Mouse (Mus musculus) CH12.LX (cell line): Measurements from ENCODE around the gene 5730522E02Rik. TPM values are rescaled to one million over a fixed set of nuclear protein-coding genes. Genes with fewer than 3 reads are reported as not detected.
A peak's percentile ranks its signal among the peaks of the same experiment; 100 is the strongest.

Source experiments
- DNase-seq: peaks from one replicate; pipeline ENCODE4 v3.0.0-alpha.2; 2013; ENCODE audit errors: extremely low read depth
- H3K27ac ChIP-seq: 2 replicates; pipeline ENCODE4 v1.5.1; 2012; ENCODE audit warnings: low read depth, mild to moderate bottlenecking, control low read depth, moderate library complexity; ENCODE audit not compliant: insufficient read depth
- H3K27me3 ChIP-seq: replicated peaks from 2 replicates; pipeline ENCODE3; 2012; ENCODE audit warnings: inconsistent platforms
- H3K36me3 ChIP-seq, 2 experiments: replicated peaks in 1 of 2; 2 replicates each; pipeline versions ENCODE3 to v1.6.1; 2012; ENCODE audit warnings: inconsistent platforms in 1 of 2, low read length in 1 of 2, mild to moderate bottlenecking in 1 of 2, mixed read lengths in 1 of 2, moderate library complexity in 1 of 2; ENCODE audit not compliant: control insufficient read depth in 1 of 2, insufficient read depth in 1 of 2
- H3K4me1 ChIP-seq, 2 experiments: 2 replicates each; pipeline ENCODE4 v1.6.1; 2012; ENCODE audit warnings: inconsistent platforms in 1 of 2, moderate library complexity in 1 of 2; ENCODE audit not compliant: insufficient read depth in 2 of 2, control insufficient read depth in 1 of 2
- H3K4me2 ChIP-seq: 2 replicates; pipeline ENCODE4 v1.6.1; 2012; ENCODE audit warnings: low read depth, mild to moderate bottlenecking, control low read depth; ENCODE audit not compliant: poor library complexity, insufficient read depth, severe bottlenecking
- H3K4me3 ChIP-seq, 3 experiments: fragments of 150-350 bp in 1 of 3; sonication (generic) in 1 of 3; replicated peaks in 1 of 3; 2 replicates each; pipeline versions ENCODE3 to v1.5.1; 2011 to 2012; ENCODE audit warnings: low read depth in 2 of 3, low read length in 2 of 3, mild to moderate bottlenecking in 2 of 3, moderate library complexity in 2 of 3, control low read depth in 1 of 3, improper control_type of control experiment in 1 of 3, inconsistent platforms in 1 of 3, mixed read lengths in 1 of 3; ENCODE audit not compliant: poor library complexity in 1 of 3
- H3K79me2 ChIP-seq: replicated peaks from 2 replicates; pipeline ENCODE4 v1.6.1; 2012; ENCODE audit warnings: mild to moderate bottlenecking, moderate library complexity; ENCODE audit not compliant: control insufficient read depth, poor library complexity, insufficient read depth, severe bottlenecking; ENCODE audit errors: extremely low read depth
- H3K9ac ChIP-seq: 2 replicates; pipeline ENCODE4 v1.6.1; 2012; ENCODE audit warnings: low read depth, mild to moderate bottlenecking, control low read depth, moderate library complexity; ENCODE audit not compliant: insufficient read depth
- H3K9me3 ChIP-seq: replicated peaks from 2 replicates; pipeline ENCODE3; 2012; ENCODE audit warnings: low read length, inconsistent platforms, mixed read lengths
- BHLHE40 ChIP-seq: IDR thresholded peaks from 2 replicates; pipeline ENCODE4 v1.6.1; 2011; ENCODE audit warnings: mild to moderate bottlenecking, low read depth, low read length, improper control_type of control experiment
- CHD1 ChIP-seq: IDR thresholded peaks from 2 replicates; pipeline ENCODE4 v1.6.1; 2012; ENCODE audit warnings: low read depth, low read length, improper control_type of control experiment, inconsistent platforms
- CTCF ChIP-seq, 2 experiments: IDR thresholded peaks in 1 of 2; conservative IDR thresholded peaks in 1 of 2; 2 replicates each; pipeline ENCODE4 v1.5.1; 2011 to 2012; ENCODE audit warnings: low read depth in 2 of 2, low read length in 2 of 2, improper control_type of control experiment in 1 of 2, inconsistent platforms in 1 of 2, mild to moderate bottlenecking in 1 of 2, moderate library complexity in 1 of 2
- E2F4 ChIP-seq: IDR thresholded peaks from 2 replicates; pipeline ENCODE4 v1.6.1; 2011; ENCODE audit warnings: low read depth, low read length, improper control_type of control experiment; ENCODE audit not compliant: insufficient replicate concordance
- ELF1 ChIP-seq: IDR thresholded peaks from 2 replicates; pipeline ENCODE4 v1.6.1; 2014; ENCODE audit warnings: low read depth, mild to moderate bottlenecking, inconsistent platforms, low read length, improper control_type of control experiment
- EP300 ChIP-seq: IDR thresholded peaks from 2 replicates; pipeline ENCODE4 v1.6.1; 2011; ENCODE audit warnings: low read length, improper control_type of control experiment
- ETS1 ChIP-seq: conservative IDR thresholded peaks from 2 replicates; pipeline ENCODE4 v1.6.1; 2012; ENCODE audit warnings: low read depth, mild to moderate bottlenecking, inconsistent platforms, low read length, improper control_type of control experiment, moderate library complexity
- JUN ChIP-seq: IDR thresholded peaks from 2 replicates; pipeline ENCODE4 v1.6.1; 2011; ENCODE audit warnings: low read depth, mild to moderate bottlenecking, low read length, improper control_type of control experiment, moderate library complexity; ENCODE audit not compliant: insufficient read depth
- KAT2A ChIP-seq: IDR thresholded peaks from 2 replicates; pipeline ENCODE4 v1.6.1; 2012; ENCODE audit warnings: low read length, improper control_type of control experiment, inconsistent platforms; ENCODE audit not compliant: insufficient replicate concordance
- MAX ChIP-seq: IDR thresholded peaks from 2 replicates; pipeline ENCODE4 v1.6.1; 2011; ENCODE audit warnings: low read length, improper control_type of control experiment
- MAZ ChIP-seq: IDR thresholded peaks from 2 replicates; pipeline ENCODE4 v1.6.1; 2012; ENCODE audit warnings: low read depth, mild to moderate bottlenecking, inconsistent platforms, low read length, improper control_type of control experiment, moderate library complexity
- MXI1 ChIP-seq: IDR thresholded peaks from 2 replicates; pipeline ENCODE4 v1.6.1; 2011; ENCODE audit warnings: mild to moderate bottlenecking, low read depth, low read length, improper control_type of control experiment
- MYC ChIP-seq: IDR thresholded peaks from 2 replicates; pipeline ENCODE4 v1.6.1; 2011; ENCODE audit warnings: low read depth, mild to moderate bottlenecking, improper control_type of control experiment, low read length
- NRF1 ChIP-seq: IDR thresholded peaks from 2 replicates; pipeline ENCODE4 v1.6.1; 2014; ENCODE audit warnings: low read depth, mild to moderate bottlenecking, inconsistent platforms, low read length, improper control_type of control experiment, moderate library complexity
- PAX5 ChIP-seq: IDR thresholded peaks from 2 replicates; pipeline ENCODE4 v1.6.1; 2012; ENCODE audit warnings: low read length, inconsistent platforms, mixed read lengths
- RAD21 ChIP-seq: IDR thresholded peaks from 2 replicates; pipeline ENCODE4 v1.6.1; 2011; ENCODE audit warnings: low read depth, mild to moderate bottlenecking, low read length, improper control_type of control experiment, moderate library complexity
- RCOR1 ChIP-seq: conservative IDR thresholded peaks from 2 replicates; pipeline ENCODE4 v1.6.1; 2012; ENCODE audit warnings: low read depth, mild to moderate bottlenecking, inconsistent platforms, low read length, improper control_type of control experiment
- SIN3A ChIP-seq: IDR thresholded peaks from 2 replicates; pipeline ENCODE4 v1.6.1; 2012; ENCODE audit warnings: low read length, improper control_type of control experiment, inconsistent platforms
- SMC3 ChIP-seq: IDR thresholded peaks from 2 replicates; pipeline ENCODE4 v1.6.1; 2011; ENCODE audit warnings: low read depth, low read length, improper control_type of control experiment
- TBP ChIP-seq: conservative IDR thresholded peaks from 2 replicates; pipeline ENCODE4 v1.6.1; 2011; ENCODE audit warnings: low read depth, low read length, improper control_type of control experiment
- TCF12 ChIP-seq: IDR thresholded peaks from 2 replicates; pipeline ENCODE4 v1.6.1; 2014; ENCODE audit warnings: low read depth, mild to moderate bottlenecking, inconsistent platforms, low read length, improper control_type of control experiment
- UBTF ChIP-seq: IDR thresholded peaks from 2 replicates; pipeline ENCODE4 v1.6.1; 2012; ENCODE audit warnings: low read depth, mild to moderate bottlenecking, inconsistent platforms, low read length, improper control_type of control experiment, moderate library complexity
- USF1 ChIP-seq: IDR thresholded peaks from 2 replicates; pipeline ENCODE4 v1.6.1; 2014; ENCODE audit warnings: low read depth, mild to moderate bottlenecking, inconsistent platforms, low read length, improper control_type of control experiment
- ZC3H11A ChIP-seq: IDR thresholded peaks from 2 replicates; pipeline ENCODE4 v1.6.1; 2012; ENCODE audit warnings: low read depth, mild to moderate bottlenecking, inconsistent platforms, low read length, improper control_type of control experiment
- ZMIZ1 ChIP-seq: IDR thresholded peaks from 2 replicates; pipeline ENCODE4 v1.6.1; 2012; ENCODE audit warnings: low read depth, mild to moderate bottlenecking, inconsistent platforms, low read length, improper control_type of control experiment
- ZNF384 ChIP-seq: IDR thresholded peaks from 2 replicates; pipeline ENCODE4 v1.6.1; 2012; ENCODE audit warnings: low read depth, low read length, improper control_type of control experiment, inconsistent platforms
- dilution Hi-C: fragments of 300-500 bp; cut with MboI; formaldehyde crosslinking; loops from 2 replicates; pipeline ENCODE4 v1.14.3; 2020; ENCODE audit warnings: low sequenced_read_pairs; ENCODE audit not compliant: extremely low pct_unique_long_range_greater_than_20kb, extremely low pct_ligation_motif_present
- in situ Hi-C: fragments of 300-500 bp; cut with MboI; formaldehyde crosslinking; loops from 3 replicates; pipeline ENCODE4 v1.14.3; 2019; ENCODE audit warnings: low sequenced_read_pairs, low pct_ligation_motif_present, low pct_unique_long_range_greater_than_20kb, mixed read lengths
- polyA plus RNA-seq: library from polyadenylated mRNA; unstranded; fragments of >175 nt; gene quantifications from 2 replicates; pipeline ENCODE4 v1.2.1, GENCODE M21; 2012; ENCODE audit warnings: low read depth; ENCODE audit not compliant: insufficient read length
- total RNA-seq, 2 experiments: library from RNA; depleted of rRNA; stranded (reverse); fragments of 300-350 nt in 1 of 2; fragments of >200 nt in 1 of 2; gene quantifications; 2 replicates each; pipeline ENCODE4 v1.2.3; 2012 to 2014

5730522E02Rik gene
- total and polyA plus RNA-seq, 3 experiments: not detected

- H3K9me3 ChIP-seq: no peaks in the 10 kb centered on the region
- dilution Hi-C loops: no loop called here
- H3K4me2 ChIP-seq: no peak overlapping the region
- no peak for TF ChIP-seq CHD1
- TF ChIP-seq RCOR1: no peak
- peak; percentile 28 to 63; a peak in 3 of 4 replicates for TF ChIP-seq CTCF (conservative IDR thresholded peaks at IDR 0.05 in 1 of 2, IDR thresholded peaks at IDR 0.05 in 1 of 2; ENCODE audit: low read depth in 2 of 2, low read length in 2 of 2)
- TF ChIP-seq MYC: peak; percentile 62; the same call in 1 of the 2 replicates
- TF ChIP-seq RAD21: peak; percentile 17
- TF ChIP-seq SMC3: peak; percentile 57
- H3K27me3 ChIP-seq: no peaks in the 10 kb centered on the region
- no peak overlapping the region for H3K4me3 ChIP-seq
- H3K4me1 ChIP-seq: no peaks in the 10 kb centered on the region
- no peak overlapping the region for H3K27ac ChIP-seq
- peak; percentile 23 for DNase-seq
- H3K36me3 ChIP-seq: no peaks in the 10 kb centered on the region
- in situ Hi-C loops: no loop called here
- H3K79me2 ChIP-seq: no peaks in the 10 kb centered on the region
- no peak overlapping the region for H3K9ac ChIP-seq
Measured at GRCm38 (mm10) chr11:25589509-25589908, 621.1 kb downstream of the 5730522E02Rik start.

GRCm38 (mm10) chr11:25574129-25574465 lies 636.5 kb downstream of the 5730522E02Rik start:
- no peaks in the 10 kb centered on the region for H3K9me3 ChIP-seq

GRCm38 (mm10) chr11:25573408-25574128 lies 637.0 kb downstream of the 5730522E02Rik start:
- in situ Hi-C loops (no loop called here), dilution Hi-C loops (no loop called here)
- Histone ChIP-seq H3K36me3 (no peaks in the 10 kb centered on the region), H3K9me3 (no peaks in the 10 kb centered on the region), H3K4me2 (no peak overlapping the region; the same call in 1 of the 2 replicates), H3K79me2 (no peaks in the 10 kb centered on the region), H3K27ac (no peak overlapping the region), H3K4me3 (no peak overlapping the region), H3K9ac (no peak overlapping the region), H3K4me1 (no peaks in the 10 kb centered on the region), H3K27me3 (no peaks in the 10 kb centered on the region)
- TF ChIP-seq UBTF: no peak
- TF ChIP-seq ZMIZ1: no peak
- TF ChIP-seq RCOR1: no peak
- no peak for TF ChIP-seq USF1
- TF ChIP-seq CHD1: no peak
- TF ChIP-seq MXI1: no peak
- TF ChIP-seq E2F4: no peak
- no peak for TF ChIP-seq NRF1
- TF ChIP-seq CTCF (conservative IDR thresholded peaks at IDR 0.05 in 1 of 2, IDR thresholded peaks at IDR 0.05 in 1 of 2; ENCODE audit: low read depth in 2 of 2, low read length in 2 of 2): no peak
- TF ChIP-seq KAT2A: no peak
- TF ChIP-seq BHLHE40: no peak
- no peak for TF ChIP-seq TCF12
- no peak for TF ChIP-seq TBP
- no peak for TF ChIP-seq MAX
- no peak for TF ChIP-seq MAZ
- DNase-seq: no peak

More at GRCm38 (mm10) chr11:25574129-25574465, 636.5 kb downstream of the 5730522E02Rik start:
- dilution Hi-C loops: no loop called here
- Histone ChIP-seq H3K79me2 (no peaks in the 10 kb centered on the region), H3K9ac (no peak overlapping the region), H3K27ac (no peak overlapping the region), H3K4me2 (no peak overlapping the region), H3K27me3 (no peaks in the 10 kb centered on the region)
- TF ChIP-seq PAX5 (no peak), RCOR1 (no peak), MAX (no peak), MXI1 (no peak), E2F4 (no peak), ZNF384 (no peak), KAT2A (no peak), ETS1 (no peak), ZC3H11A (no peak), JUN (no peak), ELF1 (no peak), TCF12 (no peak), EP300 (no peak), SIN3A (no peak)
- TF ChIP-seq, all 38 proteins: peak for 0
- Histone ChIP-seq H3K36me3 (no peaks in the 10 kb centered on the region), H3K4me3 (no peak overlapping the region), H3K4me1 (no peaks in the 10 kb centered on the region)
- DNase-seq: no peak
- in situ Hi-C loops: no loop called here
